Mouse (Mus musculus) ES-E14 (cell line): ENCODE results near the gene Slc2a6.

Experiments
- CHD2 ChIP-seq: IDR thresholded peaks from 2 replicates; pipeline ENCODE4 v1.6.1; 2014; ENCODE audit warnings: mild to moderate bottlenecking, low read depth, low read length, inconsistent platforms
- HCFC1 ChIP-seq: IDR thresholded peaks from 2 replicates; pipeline ENCODE4 v1.6.1; 2012; ENCODE audit warnings: low read length, inconsistent platforms, borderline replicate concordance; ENCODE audit not compliant: insufficient read depth
- MAFK ChIP-seq: IDR thresholded peaks from 2 replicates; pipeline ENCODE4 v1.6.1; 2014; ENCODE audit warnings: mild to moderate bottlenecking, low read depth, low read length, inconsistent platforms; ENCODE audit not compliant: insufficient read depth

GRCm38 (mm10) chr2:27071978-27072377, 44.2 kb upstream of the Slc2a6 start, which contains the start of gene Mymk:
- TF ChIP-seq HCFC1 (no peak), CHD2 (no peak), MAFK (no peak)
